Mouse (Mus musculus): Measurements from ENCODE around the gene Ankrd13b. TPM values are rescaled to one million over a fixed set of nuclear protein-coding genes. Genes with fewer than 3 reads are reported as not detected.

Ankrd13b gene
- total and polyA plus RNA-seq, 3 experiments, result 22.6 to 54.0 TPM; not detected in 1

DNA sequence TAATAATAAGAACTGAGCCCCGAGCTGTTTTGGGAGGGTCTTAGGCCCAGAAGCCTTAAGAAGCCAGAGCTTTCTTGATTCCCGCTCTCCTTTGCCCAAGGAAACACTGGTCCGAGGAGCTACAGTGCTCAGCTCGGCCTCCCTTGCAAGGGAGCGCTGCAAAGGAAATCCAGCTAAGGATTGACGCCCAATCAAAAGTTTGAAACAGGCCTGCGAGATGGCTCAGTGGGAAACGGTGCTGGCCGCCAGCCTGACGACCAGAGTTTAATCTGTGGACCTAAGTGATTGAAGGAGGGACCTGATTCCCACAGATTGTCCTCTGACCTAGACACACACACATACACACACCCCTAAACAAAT lies 24.3 kb upstream of the Ankrd13b start:
- peak overlapping the region; percentile 84 for H3K9ac ChIP-seq (ENCODE audit: control insufficient read depth, low read depth, low read length, poor library complexity, severe bottlenecking)
- DNase-seq (ENCODE audit: low read depth, low spot score), result no peak
- peaks cover 0 to 8% of the 10 kb centered on the region in 2 experiments; a peak in 2 of 4 replicates for H3K36me3 ChIP-seq (ENCODE audit: control insufficient read depth in 1 of 2, insufficient read depth in 2 of 2, low read length in 2 of 2)
- no peaks in the 10 kb centered on the region for H3K9me3 ChIP-seq (replicated peaks; ENCODE audit: insufficient read depth, low read length)
- H3K4me3 ChIP-seq (ENCODE audit: control insufficient read depth in 1 of 2, insufficient read depth in 1 of 2, low read depth in 2 of 2, low read length in 2 of 2), result peak overlapping the region; percentile 85 to 96
- peaks cover 2% of the 10 kb centered on the region; the same call in 1 of the 2 replicates for H3K79me2 ChIP-seq (ENCODE audit: control insufficient read depth, insufficient read depth, low read length, poor library complexity)
- H3K27me3 ChIP-seq (ENCODE audit: control insufficient read depth in 1 of 2, insufficient read depth in 2 of 2, low read length in 2 of 2), result no peaks in the 10 kb centered on the region
- peaks cover 2 to 17% of the 10 kb centered on the region in 2 experiments; a peak in 3 of 4 replicates for H3K4me1 ChIP-seq (ENCODE audit: control insufficient read depth in 1 of 2, insufficient read depth in 2 of 2, low read length in 2 of 2)
- TF ChIP-seq CHD1 (IDR thresholded peaks at IDR 0.05; ENCODE audit: low read depth, low read length), result 0 out of 2 replicates have a peak, but pooled peaks have one; percentile 14
- no peak for TF ChIP-seq E2F4 (IDR thresholded peaks at IDR 0.05; ENCODE audit: borderline replicate concordance, low read depth, low read length)
- TF ChIP-seq MEF2A (IDR thresholded peaks at IDR 0.05; ENCODE audit: extremely low read depth, insufficient replicate concordance, low read depth, low read length, poor library complexity, severe bottlenecking), result no peak
- TF ChIP-seq MYC (IDR thresholded peaks at IDR 0.05; ENCODE audit: low read depth, low read length), result 0 out of 2 replicates have a peak, but pooled peaks have one; percentile 6
- no peak for TF ChIP-seq RAD21 (IDR thresholded peaks at IDR 0.05; ENCODE audit: low read depth, low read length)
- TF ChIP-seq MAX (IDR thresholded peaks at IDR 0.05; ENCODE audit: low read length), result 0 out of 2 replicates have a peak, but pooled peaks have one; percentile 37
- 0 out of 2 replicates have a peak, but pooled peaks have one; percentile 8 for TF ChIP-seq MXI1 (IDR thresholded peaks at IDR 0.05; ENCODE audit: low read depth, low read length)
- TF ChIP-seq ELF1 (IDR thresholded peaks at IDR 0.05; ENCODE audit: low read depth, low read length), result no peak
- H3K27ac ChIP-seq (ENCODE audit: control insufficient read depth, low read depth, low read length), result peak overlapping the region; percentile 43

DNA sequence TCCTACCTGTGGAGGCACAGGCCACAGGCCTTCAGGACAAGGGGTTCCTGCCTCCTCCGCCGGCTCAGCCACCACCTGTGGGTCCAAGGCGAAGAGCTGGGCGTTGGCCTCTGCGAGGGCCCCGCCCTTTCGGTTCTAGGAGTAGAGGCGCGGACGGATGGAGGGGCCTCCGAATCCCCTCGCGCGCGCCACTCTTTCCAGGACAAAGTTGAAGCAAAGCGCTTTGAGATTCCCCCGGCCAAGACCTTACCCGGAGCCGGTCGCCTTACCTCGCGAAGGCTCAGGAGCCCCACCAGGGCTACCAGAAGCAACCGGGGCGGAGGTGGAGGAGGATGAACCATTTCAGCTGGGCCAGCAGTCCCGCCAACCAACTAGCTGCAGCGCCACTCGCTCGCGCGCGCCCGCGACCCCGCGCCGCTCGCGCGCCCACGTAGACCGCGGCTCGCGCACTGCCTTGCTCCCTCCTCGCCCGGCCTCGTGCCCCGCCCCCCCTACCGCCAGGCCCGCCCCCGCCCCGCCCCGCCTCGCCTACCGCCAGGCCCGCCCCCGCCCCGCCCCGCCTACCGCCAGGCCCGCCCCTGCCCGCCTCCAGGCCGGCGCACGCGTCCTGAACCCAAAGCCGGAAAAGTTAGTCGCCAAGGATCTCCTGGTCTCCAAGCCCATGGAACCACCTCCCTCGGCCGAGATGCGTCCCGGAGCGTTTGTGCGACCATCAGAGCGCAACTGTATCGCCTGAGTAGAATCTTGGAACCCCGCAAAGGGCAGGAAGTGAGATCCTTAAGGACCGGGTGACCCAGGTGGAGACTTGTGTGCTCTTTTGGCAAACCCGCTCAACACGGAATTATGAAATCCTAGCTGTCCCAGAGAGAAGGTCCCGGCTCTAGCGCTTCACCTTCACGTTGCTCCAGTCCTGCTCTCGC lies 23.7 kb upstream of the Ankrd13b start:
- no peaks in the 10 kb centered on the region for H3K27me3 ChIP-seq (ENCODE audit: control insufficient read depth in 1 of 2, insufficient read depth in 2 of 2, low read length in 2 of 2)
- DNase-seq (ENCODE audit: low read depth, low spot score), result peak; percentile 94
- H3K4me3 ChIP-seq (ENCODE audit: control insufficient read depth in 1 of 2, insufficient read depth in 1 of 2, low read depth in 2 of 2, low read length in 2 of 2), result peak overlapping the region; percentile 86 to 99
- H3K9ac ChIP-seq (ENCODE audit: control insufficient read depth, low read depth, low read length, poor library complexity, severe bottlenecking), result peak overlapping the region; percentile 84
- H3K79me2 ChIP-seq (ENCODE audit: control insufficient read depth, insufficient read depth, low read length, poor library complexity), result peaks cover 2% of the 10 kb centered on the region; the same call in 1 of the 2 replicates
- H3K36me3 ChIP-seq (ENCODE audit: control insufficient read depth in 1 of 2, insufficient read depth in 2 of 2, low read length in 2 of 2), result peaks cover 0 to 8% of the 10 kb centered on the region in 2 experiments; a peak in 2 of 4 replicates
- peaks cover 2 to 21% of the 10 kb centered on the region in 2 experiments; a peak in 3 of 4 replicates for H3K4me1 ChIP-seq (ENCODE audit: control insufficient read depth in 1 of 2, insufficient read depth in 2 of 2, low read length in 2 of 2)
- peak overlapping the region; percentile 43 for H3K27ac ChIP-seq (ENCODE audit: control insufficient read depth, low read depth, low read length)
- H3K9me3 ChIP-seq (replicated peaks; ENCODE audit: insufficient read depth, low read length), result no peaks in the 10 kb centered on the region
- TF ChIP-seq USF1 (IDR thresholded peaks at IDR 0.05; ENCODE audit: low read depth, low read length), result peak; percentile 1; the same call in 1 of the 2 replicates
- peak; percentile 73 for TF ChIP-seq SIN3A (IDR thresholded peaks at IDR 0.05; ENCODE audit: low read length)
- peak; percentile 60; the same call in 1 of the 2 replicates for TF ChIP-seq ELF1 (IDR thresholded peaks at IDR 0.05; ENCODE audit: low read depth, low read length)
- no peak for TF ChIP-seq GATA1 (IDR thresholded peaks at IDR 0.05; ENCODE audit: low read depth, low read length)
- TF ChIP-seq ETS1 (IDR thresholded peaks at IDR 0.05; ENCODE audit: low read depth, low read length), result no peak
- TF ChIP-seq POLR2A (IDR thresholded peaks at IDR 0.05; ENCODE audit: control insufficient read depth in 1 of 2, insufficient read depth in 1 of 2, low read depth in 1 of 2, low read length in 2 of 2, poor library complexity in 1 of 2), result peak; percentile 51 to 88; a peak in 3 of 4 replicates
- TF ChIP-seq NRF1 (IDR thresholded peaks at IDR 0.05; ENCODE audit: insufficient read depth, low read depth, low read length, poor library complexity, severe bottlenecking), result peak; percentile 77
- TF ChIP-seq CHD2 (IDR thresholded peaks at IDR 0.05; ENCODE audit: low read length), result no peak
- TF ChIP-seq E2F4 (IDR thresholded peaks at IDR 0.05; ENCODE audit: borderline replicate concordance, low read depth, low read length), result no peak
- peak; percentile 50 for TF ChIP-seq MYC (IDR thresholded peaks at IDR 0.05; ENCODE audit: low read depth, low read length)
- TF ChIP-seq MEF2A (IDR thresholded peaks at IDR 0.05; ENCODE audit: extremely low read depth, insufficient replicate concordance, low read depth, low read length, poor library complexity, severe bottlenecking), result no peak
- no peak for TF ChIP-seq TAL1 (IDR thresholded peaks at IDR 0.05; ENCODE audit: low read length)
- no peak for TF ChIP-seq ZNF384 (IDR thresholded peaks at IDR 0.05; ENCODE audit: low read depth, low read length)
- peak; percentile 91 for TF ChIP-seq POLR2AphosphoS2 (IDR thresholded peaks at IDR 0.05; ENCODE audit: low read length)
- no peak for TF ChIP-seq SMC3 (IDR thresholded peaks at IDR 0.05; ENCODE audit: low read depth, low read length)
- TF ChIP-seq POLR2AphosphoS5 (IDR thresholded peaks at IDR 0.05; ENCODE audit: borderline replicate concordance, low read depth, low read length), result no peak
- TF ChIP-seq EP300 (IDR thresholded peaks at IDR 0.05; ENCODE audit: low read depth in 1 of 2, low read length in 2 of 2), result 0 out of 4 replicates have a peak, but pooled peaks of 1 of the 2 experiments have one; percentile 0
- TF ChIP-seq HCFC1 (IDR thresholded peaks at IDR 0.05; ENCODE audit: low read depth, low read length), result no peak; the same call in none of the 2 replicates
- no peak; the same call in 1 of the 2 replicates for TF ChIP-seq MAX (IDR thresholded peaks at IDR 0.05; ENCODE audit: low read length)
- TF ChIP-seq TCF12 (IDR thresholded peaks at IDR 0.05; ENCODE audit: low read depth, low read length), result peak; percentile 31; the same call in 1 of the 2 replicates
- no peak for TF ChIP-seq MYB (IDR thresholded peaks at IDR 0.05; ENCODE audit: low read depth, low read length)
- TF ChIP-seq USF2 (IDR thresholded peaks at IDR 0.05; ENCODE audit: borderline replicate concordance in 1 of 2, insufficient read depth in 1 of 2, low read depth in 1 of 2, low read length in 2 of 2), result no peak
- no peak for TF ChIP-seq RCOR1 (IDR thresholded peaks at IDR 0.05; ENCODE audit: low read depth, low read length)
